Mouse (Mus musculus) midbrain, embryonic 16.5 days (tissue): ENCODE measurements at regions not wholly inside any gene's neighbourhood (a gene's known extent, or its start where the extent isn't known, plus 50 kb on each side); places are given as distances from the start of the nearest gene placed in this dataset.
A peak's percentile ranks its signal among the peaks of the same experiment; 100 is the strongest.

ENCODE experiments used
- ATAC-seq: fragments of 200-750 bp; cut with Nextera tagmentation; 2 replicates; pipeline ENCODE4 v1.8.0; 2017; ENCODE audit warnings: moderate TSS enrichment
- H3K27ac ChIP-seq: fragments of 300-500 bp; sonication (generic); 2 replicates; pipeline ENCODE4 v1.5.1; 2014; ENCODE audit warnings: mild to moderate bottlenecking, low read length, mixed read lengths
- H3K27me3 ChIP-seq: fragments of 300-500 bp; sonication (generic); 2 replicates; pipeline ENCODE4 v1.6.1; 2014; ENCODE audit warnings: low read depth, low read length, mixed read lengths; ENCODE audit not compliant: control insufficient read depth, insufficient read depth
- H3K36me3 ChIP-seq: fragments of 300-500 bp; sonication (generic); 2 replicates; pipeline ENCODE4 v1.6.1; 2014; ENCODE audit warnings: mild to moderate bottlenecking, low read length, moderate library complexity, mixed read lengths; ENCODE audit not compliant: control insufficient read depth, insufficient read depth
- H3K4me1 ChIP-seq: fragments of 300-500 bp; sonication (generic); 2 replicates; pipeline ENCODE4 v1.6.1; 2014; ENCODE audit warnings: mild to moderate bottlenecking, low read length, mixed read lengths; ENCODE audit not compliant: control insufficient read depth, insufficient read depth
- H3K4me2 ChIP-seq: fragments of 300-500 bp; sonication (generic); 2 replicates; pipeline ENCODE4 v1.6.1; 2014; ENCODE audit warnings: mild to moderate bottlenecking, low read length, mixed read lengths
- H3K4me3 ChIP-seq: fragments of 300-500 bp; sonication (generic); 2 replicates; pipeline ENCODE4 v1.5.1; 2014; ENCODE audit warnings: low read depth, mild to moderate bottlenecking, low read length, moderate library complexity, mixed read lengths
- H3K9ac ChIP-seq: fragments of 300-500 bp; sonication (generic); 2 replicates; pipeline ENCODE4 v1.6.1; 2014; ENCODE audit warnings: low read depth, low read length, mixed read lengths
- H3K9me3 ChIP-seq: fragments of 300-500 bp; sonication (generic); replicated peaks from 2 replicates; pipeline ENCODE4 v1.6.1; 2014; ENCODE audit warnings: mild to moderate bottlenecking, low read length, mixed read lengths; ENCODE audit not compliant: control insufficient read depth, poor library complexity, severe bottlenecking
- WGBS: fragments of 180-500 bp; shearing (Covaris S2); extraction: QIAGEN DNeasy Blood & Tissue Kit; methylation state at CpG from one replicate; pipeline ENCODE4 v1.1.7; 2014; 5-methylcytosine and 5-hydroxymethylcytosine counted together

DNA sequence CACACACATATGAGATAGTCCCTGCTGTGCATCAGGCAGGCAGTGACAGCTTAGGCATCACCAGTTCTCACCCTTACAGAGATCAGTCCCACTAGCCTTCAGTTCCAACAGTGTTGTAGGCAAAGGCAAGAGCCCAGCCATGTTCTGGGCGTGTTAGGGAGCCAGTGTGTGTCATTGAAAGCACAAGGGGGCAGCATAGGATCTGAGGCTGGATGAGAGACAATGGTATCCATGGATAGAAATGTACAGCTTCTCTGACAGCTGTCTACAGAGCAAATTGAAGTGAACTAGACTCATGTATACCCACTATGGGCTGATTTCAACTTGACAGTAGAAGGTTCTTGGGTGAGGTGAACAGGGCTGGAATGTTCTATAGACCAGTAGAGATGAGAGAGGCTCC is 259.9 kb downstream of the Prdm2 start:
- Histone ChIP-seq H3K9ac (no peak overlapping the region), H3K27ac (peak overlapping the region; percentile 48), H3K9me3 (no peaks in the 10 kb centered on the region), H3K4me3 (no peak overlapping the region), H3K4me1 (peaks cover 33% of the 10 kb centered on the region), H3K36me3 (no peaks in the 10 kb centered on the region), H3K4me2 (no peak overlapping the region), H3K27me3 (no peaks in the 10 kb centered on the region)
- 93% methylated on average over 1 of the region's 1 CpGs for WGBS
- no peak for ATAC-seq

GRCm38 (mm10) chr4:142947673-142948072 is 265.1 kb downstream of the Prdm2 start:
- Histone ChIP-seq H3K36me3 (no peaks in the 10 kb centered on the region), H3K9ac (no peak overlapping the region), H3K4me1 (peaks cover 9% of the 10 kb centered on the region), H3K27me3 (no peaks in the 10 kb centered on the region), H3K27ac (peak overlapping the region; percentile 57; the same call in 1 of the 2 replicates), H3K9me3 (no peaks in the 10 kb centered on the region), H3K4me3 (no peak overlapping the region), H3K4me2 (no peak overlapping the region)
- no peak for ATAC-seq
- 32% methylated on average over 6 of the region's 6 CpGs for WGBS

DNA sequence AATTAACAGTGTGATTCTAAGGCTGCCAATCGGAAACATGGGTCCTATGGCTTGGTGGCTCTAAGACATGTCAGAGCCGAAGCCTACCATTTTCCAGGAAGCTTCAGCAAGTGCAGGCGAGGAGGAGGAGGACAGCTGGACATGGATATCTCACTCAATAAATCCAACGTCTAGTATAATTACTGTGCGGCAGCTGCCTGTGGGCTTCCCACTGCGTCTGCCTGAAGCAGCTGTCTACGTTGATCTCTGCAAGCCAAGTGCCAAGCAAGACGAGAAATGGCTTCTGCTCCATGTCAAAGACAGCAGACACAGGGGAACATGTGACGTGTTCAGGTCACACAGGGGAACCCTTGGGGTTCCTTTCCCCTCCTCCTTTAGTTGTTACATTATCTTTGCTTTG is 279.2 kb downstream of the Prdm2 start:
- H3K9ac ChIP-seq, result no peak overlapping the region
- no peaks in the 10 kb centered on the region for H3K27me3 ChIP-seq
- no peaks in the 10 kb centered on the region for H3K9me3 ChIP-seq
- H3K4me1 ChIP-seq, result no peaks in the 10 kb centered on the region; the same call in 1 of the 2 replicates
- 74% methylated on average over 9 of the region's 9 CpGs for WGBS
- no peak overlapping the region for H3K27ac ChIP-seq
- H3K4me3 ChIP-seq, result no peak overlapping the region
- H3K4me2 ChIP-seq, result no peak overlapping the region
- ATAC-seq, result no peak
- no peaks in the 10 kb centered on the region for H3K36me3 ChIP-seq

GRCm38 (mm10) chr4:142929245-142929644 is 283.6 kb downstream of the Prdm2 start:
- Histone ChIP-seq H3K9me3 (no peaks in the 10 kb centered on the region), H3K27ac (no peak overlapping the region), H3K9ac (no peak overlapping the region), H3K36me3 (no peaks in the 10 kb centered on the region), H3K4me1 (no peaks in the 10 kb centered on the region), H3K27me3 (no peaks in the 10 kb centered on the region), H3K4me2 (no peak overlapping the region), H3K4me3 (no peak overlapping the region)
- WGBS, result 85% methylated on average over 4 of the region's 4 CpGs
- no peak for ATAC-seq

GRCm38 (mm10) chr4:142927328-142928108 is 285.3 kb downstream of the Prdm2 start:
- no peak overlapping the region for H3K4me3 ChIP-seq
- no peaks in the 10 kb centered on the region for H3K36me3 ChIP-seq
- no peak overlapping the region for H3K9ac ChIP-seq
- H3K4me2 ChIP-seq, result no peak overlapping the region
- H3K27ac ChIP-seq, result no peak overlapping the region
- H3K9me3 ChIP-seq, result no peaks in the 10 kb centered on the region
- peak; percentile 36; the same call in 1 of the 2 replicates for ATAC-seq
- 63% methylated on average over 7 of the region's 7 CpGs for WGBS
- H3K27me3 ChIP-seq, result no peaks in the 10 kb centered on the region
- H3K4me1 ChIP-seq, result no peaks in the 10 kb centered on the region

GRCm38 (mm10) chr4:142925111-142925510 is 287.7 kb downstream of the Prdm2 start:
- H3K27me3 ChIP-seq, result no peaks in the 10 kb centered on the region
- WGBS, result 74% methylated on average over 8 of the region's 8 CpGs
- no peak overlapping the region for H3K27ac ChIP-seq
- H3K9me3 ChIP-seq, result no peaks in the 10 kb centered on the region
- no peak for ATAC-seq
- H3K4me3 ChIP-seq, result no peak overlapping the region
- H3K4me1 ChIP-seq, result no peaks in the 10 kb centered on the region
- H3K9ac ChIP-seq, result no peak overlapping the region
- no peak overlapping the region for H3K4me2 ChIP-seq
- H3K36me3 ChIP-seq, result no peaks in the 10 kb centered on the region

- peak overlapping the region; percentile 5; the same call in 1 of the 2 replicates for H3K9ac ChIP-seq
- no peaks in the 10 kb centered on the region for H3K9me3 ChIP-seq
- ATAC-seq, result peak; percentile 70
- H3K36me3 ChIP-seq, result no peaks in the 10 kb centered on the region
- no peak overlapping the region for H3K4me3 ChIP-seq
- 16% methylated on average over 17 of the region's 17 CpGs for WGBS
- H3K27ac ChIP-seq, result peak overlapping the region; percentile 62
- H3K27me3 ChIP-seq, result no peaks in the 10 kb centered on the region
- H3K4me1 ChIP-seq, result peaks cover 6% of the 10 kb centered on the region; the same call in 1 of the 2 replicates
- H3K4me2 ChIP-seq, result peak overlapping the region; percentile 47
These were observed 303.3 kb downstream of the Prdm2 start for GRCm38 (mm10) chr4:142909355-142909947.

GRCm38 (mm10) chr4:142908782-142909181 is 304.0 kb downstream of the Prdm2 start:
- H3K27me3 ChIP-seq, result no peaks in the 10 kb centered on the region
- no peak overlapping the region for H3K9ac ChIP-seq
- H3K4me1 ChIP-seq, result peaks cover 6% of the 10 kb centered on the region; the same call in 1 of the 2 replicates
- no peak overlapping the region for H3K4me2 ChIP-seq
- 50% methylated on average over 6 of the region's 6 CpGs for WGBS
- no peak for ATAC-seq
- no peaks in the 10 kb centered on the region for H3K36me3 ChIP-seq
- no peaks in the 10 kb centered on the region for H3K9me3 ChIP-seq
- no peak overlapping the region for H3K4me3 ChIP-seq
- no peak overlapping the region for H3K27ac ChIP-seq

DNA sequence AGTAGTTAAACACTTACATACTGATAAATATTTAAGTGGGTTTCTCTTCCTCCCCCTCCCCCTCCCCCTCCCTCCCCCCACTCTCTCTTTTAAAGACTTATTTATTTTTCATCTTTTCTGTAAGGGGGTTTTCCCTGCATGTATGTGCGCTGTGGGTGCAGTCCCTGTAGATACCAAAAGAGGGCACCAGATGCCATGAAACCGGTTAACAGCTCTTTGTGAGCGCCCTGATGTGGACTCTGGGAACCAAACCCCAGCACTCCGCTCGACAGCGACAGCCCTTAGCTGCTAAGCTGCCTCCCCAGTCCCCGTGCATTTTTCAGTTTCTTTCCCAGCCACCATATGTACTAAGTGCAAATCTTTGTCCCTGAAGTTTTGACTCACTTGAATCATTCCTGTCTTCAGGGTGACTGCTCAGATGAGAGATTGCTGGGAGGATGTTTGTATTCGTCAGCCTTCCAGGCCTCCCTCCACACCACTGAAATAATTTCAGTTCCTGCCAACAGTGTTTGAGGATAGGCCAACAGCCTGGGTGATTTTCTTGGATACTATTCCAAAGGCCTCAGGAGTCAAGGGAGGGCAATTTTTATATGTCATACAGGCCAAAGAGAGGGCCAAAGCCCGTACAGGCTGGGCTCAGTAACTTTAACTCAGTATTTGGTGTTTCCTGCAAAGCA is 309.3 kb downstream of the Prdm2 start:
- Histone ChIP-seq H3K4me1 (no peaks in the 10 kb centered on the region), H3K4me2 (no peak overlapping the region), H3K4me3 (no peak overlapping the region), H3K9me3 (no peaks in the 10 kb centered on the region), H3K36me3 (no peaks in the 10 kb centered on the region), H3K27ac (no peak overlapping the region), H3K27me3 (no peaks in the 10 kb centered on the region), H3K9ac (no peak overlapping the region)
- WGBS, result 81% methylated on average over 9 of the region's 9 CpGs
- ATAC-seq, result no peak
